Mouse (Mus musculus): ENCODE data around the gene Zdbf2. TPM values are rescaled to one million over a fixed set of nuclear protein-coding genes. Genes with fewer than 3 reads are reported as not detected.

The Zdbf2 gene
- total RNA-seq (2021), result 10 to 100 TPM; 17.9 to 22.2 TPM

GRCm38 (mm10) chr1:63272741-63273338, at the start of gene Zdbf2:
Gene Zdbf2, plus strand, starts transcription at chr1:63273265.
- DNase-seq, result no peak

GRCm38 (mm10) chr1:63225009-63225408, 48.1 kb upstream of the Zdbf2 start:
- no peak for DNase-seq

- no peak for DNase-seq
Measured at GRCm38 (mm10) chr1:63225890-63226289, 47.2 kb upstream of the Zdbf2 start.

- DNase-seq, result no peak
Measured at GRCm38 (mm10) chr1:63227241-63227640, 45.8 kb upstream of the Zdbf2 start.

GRCm38 (mm10) chr1:63237371-63237770, 35.7 kb upstream of the Zdbf2 start:
- DNase-seq, result no peak

- DNase-seq, result no peak
Measured at GRCm38 (mm10) chr1:63239305-63239704, 33.8 kb upstream of the Zdbf2 start.

- DNase-seq, result no peak
Measured at GRCm38 (mm10) chr1:63239751-63240150, 33.3 kb upstream of the Zdbf2 start.

GRCm38 (mm10) chr1:63243854-63244253, 29.2 kb upstream of the Zdbf2 start:
- no peak for DNase-seq

GRCm38 (mm10) chr1:63246862-63247521, 26.1 kb upstream of the Zdbf2 start:
- no peak for DNase-seq

GRCm38 (mm10) chr1:63247831-63248359, 25.2 kb upstream of the Zdbf2 start:
- DNase-seq, result no peak

- no peak for DNase-seq
Measured at GRCm38 (mm10) chr1:63248360-63248851, 24.7 kb upstream of the Zdbf2 start.

GRCm38 (mm10) chr1:63249261-63249660, 23.8 kb upstream of the Zdbf2 start:
- no peak for DNase-seq

GRCm38 (mm10) chr1:63252351-63253209, 20.5 kb upstream of the Zdbf2 start:
- no peak for DNase-seq

GRCm38 (mm10) chr1:63253291-63253690, 19.8 kb upstream of the Zdbf2 start:
- no peak for DNase-seq

GRCm38 (mm10) chr1:63255101-63255500, 18.0 kb upstream of the Zdbf2 start:
- DNase-seq, result no peak

GRCm38 (mm10) chr1:63256083-63256482, 17.0 kb upstream of the Zdbf2 start:
- no peak for DNase-seq

- DNase-seq, result no peak
Measured at GRCm38 (mm10) chr1:63258501-63258900, 14.6 kb upstream of the Zdbf2 start.

GRCm38 (mm10) chr1:63259271-63259830, 13.7 kb upstream of the Zdbf2 start:
- DNase-seq, result no peak

- DNase-seq, result no peak
Measured at GRCm38 (mm10) chr1:63259916-63260741, 12.9 kb upstream of the Zdbf2 start.

- no peak for DNase-seq
Measured at GRCm38 (mm10) chr1:63260742-63261033, 12.4 kb upstream of the Zdbf2 start.

GRCm38 (mm10) chr1:63261041-63261590, 11.9 kb upstream of the Zdbf2 start:
- no peak for DNase-seq

GRCm38 (mm10) chr1:63263671-63264070, 9.4 kb upstream of the Zdbf2 start:
- no peak for DNase-seq

Data from layer of hippocampus, postnatal 36 days (tissue).